Mouse (Mus musculus) ovary, postnatal 36 days (tissue): ENCODE measurements at regions not wholly inside any gene's neighbourhood (a gene's known extent, or its start where the extent isn't known, plus 50 kb on each side); places are given as distances from the start of the nearest gene placed in this dataset.

Experiments
- DNase-seq: peaks from one replicate; pipeline ENCODE4 v3.0.0; 2022; ENCODE audit warnings: low spot score, mixed read lengths

DNA sequence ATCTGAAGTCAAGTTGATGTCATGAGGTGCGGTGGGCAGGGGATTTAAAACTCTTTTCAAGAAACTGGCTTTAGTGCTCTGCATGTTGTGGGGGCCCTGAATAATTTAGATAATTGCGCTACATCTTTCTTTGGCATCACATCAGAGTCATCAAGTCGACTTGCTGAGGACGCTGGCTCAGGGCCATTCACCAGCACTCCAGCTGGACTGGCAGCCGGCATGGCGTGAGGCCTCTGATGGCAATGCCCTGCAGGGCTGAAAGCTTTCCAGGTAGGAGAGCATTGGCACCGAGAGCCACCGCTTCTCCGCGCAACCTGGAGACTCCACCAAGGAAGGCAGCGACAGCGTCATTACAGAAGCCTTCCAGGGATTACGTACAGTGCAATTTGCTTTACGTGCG, 207.8 kb upstream of the Klf4 start:
- DNase-seq = no peak

DNA sequence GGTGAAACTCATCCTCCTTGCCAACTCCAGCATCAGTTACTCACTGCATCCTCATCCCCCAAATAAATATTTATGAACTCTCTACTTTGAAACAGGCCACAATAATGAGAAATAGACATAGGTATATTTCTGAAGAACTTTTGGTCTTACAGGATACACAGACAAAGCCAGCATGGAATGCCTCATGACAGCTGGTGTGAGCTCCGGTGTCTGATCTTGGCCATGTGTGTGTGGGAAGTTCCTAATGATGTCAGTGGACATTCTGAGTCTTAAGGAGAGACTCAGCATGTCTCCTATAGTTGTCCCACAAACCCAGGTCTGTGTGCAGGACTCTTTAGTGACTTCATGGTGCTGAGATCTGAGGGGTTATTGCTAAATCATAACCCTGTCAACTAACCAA, 206.4 kb upstream of the Klf4 start:
- no peak for DNase-seq

DNA sequence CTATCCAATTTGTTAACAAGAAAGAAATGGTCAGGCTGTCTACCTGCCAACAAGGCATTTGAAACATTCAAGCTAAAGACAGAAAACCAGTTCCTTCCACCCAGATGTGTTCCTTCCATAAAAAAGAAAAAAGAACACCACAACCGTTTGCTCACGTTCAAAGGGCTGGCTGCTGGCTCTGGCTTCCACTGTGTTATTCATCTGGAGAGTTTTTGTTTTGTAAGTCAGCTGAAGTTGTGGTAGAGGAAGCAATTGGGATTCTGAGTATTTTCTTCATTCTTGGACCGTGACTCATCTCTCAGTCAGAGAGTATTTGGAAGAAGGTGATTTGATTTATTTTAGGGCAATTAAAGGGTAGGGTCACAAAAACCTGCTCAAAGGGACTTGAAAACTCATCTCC, 203.2 kb upstream of the Klf4 start:
- no peak for DNase-seq

DNA sequence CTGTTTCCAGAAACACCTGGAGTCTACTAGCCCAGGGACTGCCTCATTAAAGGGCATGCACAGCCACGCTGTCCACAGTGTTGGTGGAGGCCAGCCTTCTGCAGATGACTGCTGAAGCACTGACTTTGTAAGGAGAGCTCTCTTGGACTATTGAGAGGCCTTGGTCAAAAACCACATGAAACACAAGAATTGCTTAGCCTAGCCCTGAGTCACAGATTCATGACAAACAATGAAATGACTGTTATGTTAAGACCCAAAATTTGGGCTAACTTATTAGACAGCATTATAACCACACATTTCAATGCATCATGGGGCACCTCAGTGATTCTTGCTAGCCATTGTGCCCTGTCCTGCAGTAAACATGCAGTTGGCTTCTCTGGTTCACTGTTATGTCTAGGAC, 202.1 kb upstream of the Klf4 start:
- DNase-seq = no peak

DNA sequence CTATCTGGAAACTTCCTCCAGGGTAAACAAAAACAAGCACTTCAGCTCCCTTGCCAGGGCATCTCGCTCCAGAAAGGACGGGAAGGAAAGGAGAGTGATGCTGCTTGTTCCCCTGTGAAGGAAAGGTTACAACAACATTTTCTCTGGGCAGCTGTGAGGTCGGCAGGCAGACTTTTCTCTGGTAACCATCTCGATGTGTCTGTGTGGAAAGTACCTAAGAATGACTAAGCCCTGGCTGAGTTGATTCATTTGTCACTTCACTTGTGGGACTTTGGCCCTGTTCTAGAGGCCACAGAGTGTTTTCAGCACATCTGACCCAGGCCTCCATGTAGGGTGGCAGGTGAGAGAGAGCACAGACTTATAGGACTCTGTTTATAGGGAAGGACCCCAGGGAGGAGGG, 201.0 kb upstream of the Klf4 start:
- DNase-seq = no peak

DNA sequence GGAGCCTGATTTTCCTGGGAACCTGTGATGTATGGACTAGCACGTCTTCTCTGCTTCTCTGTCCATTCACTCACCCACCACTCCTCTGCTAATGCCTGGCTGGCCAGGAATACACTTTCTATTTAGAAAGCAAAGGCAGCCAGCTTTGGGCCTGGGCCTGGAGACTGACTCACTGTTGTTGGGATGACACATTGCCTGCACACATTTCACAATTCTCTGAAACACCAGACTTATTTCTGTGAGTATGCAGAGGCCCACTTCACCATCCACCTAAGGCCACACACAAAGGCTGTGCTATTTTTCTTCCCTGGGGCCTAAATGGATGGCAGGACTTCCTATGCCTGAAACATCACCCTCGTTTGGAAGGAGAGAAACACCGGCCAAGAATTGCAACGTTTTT, 199.7 kb upstream of the Klf4 start:
- DNase-seq = peak; percentile 27

DNA sequence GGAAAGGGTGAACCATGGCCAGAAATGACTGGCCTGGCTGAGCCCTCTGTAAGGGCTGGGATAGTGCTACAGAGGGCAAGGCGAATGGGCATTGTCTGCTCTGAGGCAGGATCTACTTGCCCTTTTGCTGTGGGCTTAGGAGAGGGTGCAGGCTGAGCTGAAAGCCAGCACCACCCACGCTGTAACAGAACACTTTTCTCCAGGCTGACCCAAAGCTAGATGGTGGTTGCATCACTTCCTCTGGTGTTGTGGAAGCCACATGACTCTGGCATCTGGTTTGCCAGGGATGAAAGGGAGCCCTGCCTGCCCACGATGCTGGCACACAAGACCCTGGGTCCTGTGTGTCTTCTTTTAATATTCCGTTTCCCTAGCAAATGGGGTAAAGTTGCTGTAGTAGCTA, 198.0 kb upstream of the Klf4 start:
- DNase-seq = no peak

DNA sequence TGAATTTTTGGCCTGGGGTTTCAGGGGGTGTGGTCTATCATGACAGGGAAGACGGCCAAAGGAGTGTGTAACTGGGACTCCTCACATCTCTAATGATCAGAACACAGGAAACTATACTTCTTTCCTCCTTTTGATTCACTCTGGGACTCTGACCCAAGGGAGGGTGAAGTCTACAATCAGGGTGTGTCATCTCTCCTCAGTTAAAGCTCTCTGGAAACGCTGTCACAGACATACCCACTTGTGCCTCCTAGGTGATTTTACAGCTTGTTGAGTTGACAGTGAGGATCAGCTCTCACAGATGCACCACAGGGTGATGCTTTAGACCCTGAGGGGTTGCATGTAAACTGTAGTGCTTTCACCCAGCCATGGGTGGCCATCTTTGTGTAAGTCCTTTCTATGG, 194.9 kb upstream of the Klf4 start:
- DNase-seq = no peak

DNA sequence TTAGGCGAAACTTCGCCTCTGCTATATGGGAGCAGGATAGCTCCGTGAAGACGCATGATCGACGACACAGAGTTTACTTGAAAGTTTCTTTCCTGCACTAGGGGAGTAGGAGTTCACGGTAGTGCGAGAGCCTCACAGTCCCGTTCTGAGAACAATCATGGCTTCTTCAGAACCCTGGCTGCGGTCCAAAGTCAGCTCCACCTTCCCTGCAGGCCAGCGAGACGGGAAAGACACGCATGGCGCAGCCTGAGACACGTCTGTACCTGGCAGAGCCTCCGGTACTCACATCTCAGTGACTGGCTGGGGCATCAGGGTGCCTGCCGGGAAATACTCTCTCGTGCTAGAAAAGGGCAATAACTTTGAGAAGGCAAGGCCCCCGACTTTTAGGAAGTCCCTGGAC, 193.8 kb upstream of the Klf4 start:
- no peak for DNase-seq

DNA sequence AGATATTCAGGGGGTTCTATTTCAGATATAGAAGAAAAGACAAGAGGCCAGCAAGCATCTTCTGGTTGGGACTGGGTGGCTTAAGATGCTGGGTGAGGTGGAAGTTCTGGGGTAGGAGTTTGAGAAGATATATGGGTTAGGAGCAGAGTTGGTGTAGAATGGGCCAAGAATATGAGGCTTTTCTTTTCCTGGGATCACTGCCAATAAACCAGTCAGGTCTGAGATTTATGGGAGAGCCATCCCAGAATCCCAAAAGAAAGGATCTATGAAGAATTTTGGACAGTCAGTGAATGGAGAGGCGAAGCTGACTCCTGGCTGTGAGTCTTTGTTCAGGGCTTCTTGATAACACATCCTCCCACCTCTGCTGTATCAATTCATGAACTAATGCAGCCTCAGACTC, 192.0 kb upstream of the Klf4 start:
- no peak for DNase-seq

DNA sequence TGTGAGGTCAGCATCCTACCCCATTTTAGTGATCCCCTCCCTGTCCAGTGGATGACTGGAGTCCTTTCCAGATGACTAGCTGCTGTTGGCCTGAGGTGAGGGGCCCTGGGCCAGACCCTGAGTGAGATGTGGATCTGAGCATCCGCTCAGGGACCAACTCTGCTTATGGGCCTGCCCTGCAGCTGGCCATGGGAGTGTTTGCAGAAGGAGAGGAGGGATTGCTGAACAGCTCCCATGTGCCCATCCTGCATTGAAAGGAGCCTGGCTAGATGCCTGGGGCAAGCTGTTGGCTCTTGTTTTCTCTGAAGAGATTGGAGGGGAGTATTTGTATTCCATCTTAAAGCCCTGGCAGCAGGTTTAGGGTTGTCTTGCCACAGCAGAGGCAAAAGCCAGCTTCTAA, 190.9 kb upstream of the Klf4 start:
- peak; percentile 15 for DNase-seq

DNA sequence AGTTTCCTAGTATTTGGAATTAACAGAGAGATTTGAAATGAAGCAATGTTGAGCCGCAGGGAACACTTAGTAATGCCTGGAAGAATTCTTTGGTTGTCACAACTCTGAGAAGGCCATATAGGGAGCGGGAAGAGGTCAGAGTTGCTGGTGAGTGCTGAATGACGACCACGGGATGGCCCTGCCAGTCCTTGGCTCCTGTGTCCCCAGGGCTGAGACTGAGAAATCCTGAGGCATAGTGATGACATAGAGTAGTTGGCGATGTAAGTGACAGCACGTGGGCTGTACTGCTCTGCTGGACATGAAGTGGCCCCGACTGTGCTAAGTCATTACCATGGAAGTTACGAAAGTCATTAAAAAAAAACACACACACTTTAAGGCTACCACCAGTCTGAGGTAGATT, 190.1 kb upstream of the Klf4 start:
- no peak for DNase-seq

DNA sequence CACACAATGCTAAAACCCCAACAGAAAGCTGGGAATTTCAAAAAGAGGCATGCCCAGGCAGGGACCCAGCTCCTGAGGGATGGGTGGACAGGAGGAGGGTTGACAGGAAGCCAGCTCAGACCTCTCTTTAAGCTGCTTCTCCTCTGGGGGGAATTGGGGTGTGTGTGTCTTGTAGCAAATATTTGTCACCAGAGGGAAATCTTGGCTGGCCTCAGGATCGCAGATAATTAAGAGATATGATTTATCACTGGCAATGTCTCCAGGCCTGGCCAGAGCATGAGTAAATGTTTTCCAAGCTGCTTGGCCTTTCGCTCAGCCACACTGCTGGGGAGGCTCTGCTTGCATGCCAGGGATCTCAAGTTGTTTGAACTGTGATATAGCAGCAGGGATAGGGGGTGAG, 189.6 kb upstream of the Klf4 start:
- peak; percentile 15 for DNase-seq

DNA sequence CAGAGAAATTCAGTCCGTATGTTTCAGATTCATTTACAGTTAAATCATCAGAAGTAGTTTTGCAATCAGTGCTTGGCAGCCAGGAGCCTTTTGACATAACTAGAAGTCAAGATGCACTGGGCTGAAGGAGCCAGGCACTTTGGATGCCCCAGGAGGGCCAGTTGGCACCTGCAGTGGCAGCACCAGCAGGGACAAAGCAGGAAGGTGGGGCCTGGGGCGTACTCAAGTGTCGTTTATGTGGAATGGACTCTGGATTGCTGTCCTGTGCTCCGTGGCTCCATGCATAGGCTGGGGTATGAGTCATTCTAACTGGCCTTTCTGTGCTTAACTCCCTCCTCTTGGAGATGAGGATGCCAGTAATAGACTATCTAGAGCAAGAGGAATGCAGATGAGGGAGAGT, 186.2 kb upstream of the Klf4 start:
- DNase-seq = no peak

DNA sequence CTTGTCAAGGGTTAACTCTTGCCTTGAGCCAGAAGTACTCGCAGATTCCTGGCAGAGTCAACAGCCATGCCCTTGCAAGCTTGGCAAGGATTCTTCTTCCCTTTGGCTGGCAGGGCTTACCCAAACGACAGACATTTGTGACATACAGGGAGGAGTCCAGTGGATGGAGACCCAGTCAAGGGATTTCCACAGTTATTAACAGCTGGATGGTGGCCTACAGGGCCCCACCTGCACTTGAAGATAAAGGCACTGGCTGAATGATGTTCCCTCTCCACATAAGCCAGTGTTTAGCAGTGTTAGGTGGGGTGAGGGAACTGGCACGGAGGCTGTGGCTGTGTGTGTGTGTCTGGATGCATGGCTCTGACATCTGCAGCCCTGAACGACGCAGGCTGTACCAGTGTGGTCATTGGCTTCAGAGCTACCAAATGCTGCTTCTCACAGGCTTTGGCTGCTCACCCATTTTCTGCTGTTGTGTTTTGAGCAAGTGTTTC, 183.9 kb upstream of the Klf4 start:
- DNase-seq = peak; percentile 13

DNA sequence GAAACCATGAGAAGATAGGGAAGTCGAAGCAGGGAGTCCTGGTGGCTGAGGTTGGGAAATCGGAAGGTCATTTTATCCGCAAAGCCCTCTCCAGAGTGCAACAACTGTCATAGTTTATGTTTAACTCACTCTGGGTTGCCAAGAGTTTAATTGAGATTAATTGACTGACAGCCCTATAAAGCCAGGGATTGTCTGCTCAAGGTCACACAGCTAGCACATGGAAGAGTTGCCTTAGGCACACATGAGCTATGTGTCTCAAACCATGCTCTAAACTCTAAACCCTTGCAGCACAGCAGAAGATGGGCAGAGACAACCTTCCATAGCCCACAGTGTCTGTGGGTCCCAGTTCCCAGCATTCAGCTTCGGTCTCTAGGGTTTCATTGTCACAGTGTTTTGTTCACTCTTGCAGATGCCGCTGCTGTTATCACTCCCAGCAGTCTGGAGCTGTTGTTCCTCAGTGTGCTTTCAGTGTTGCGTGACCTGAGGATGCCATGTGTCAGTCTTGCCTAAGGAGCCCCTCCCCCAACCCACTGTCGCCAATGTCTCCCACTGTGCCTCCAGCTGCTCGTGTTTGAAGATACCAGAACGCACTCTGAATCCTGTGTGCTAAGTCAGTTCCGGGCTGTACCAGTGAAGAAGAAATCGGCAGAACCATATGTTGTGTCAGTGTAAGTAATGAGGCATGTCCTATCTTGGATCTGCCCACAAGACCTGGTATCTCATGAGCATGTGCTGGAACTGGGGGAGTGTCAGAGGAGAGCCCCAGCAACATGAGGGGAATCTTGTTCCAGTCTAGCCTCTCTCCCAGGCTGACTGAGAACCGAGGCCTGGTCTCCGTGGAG, 179.5 kb upstream of the Klf4 start:
- DNase-seq = no peak

DNA sequence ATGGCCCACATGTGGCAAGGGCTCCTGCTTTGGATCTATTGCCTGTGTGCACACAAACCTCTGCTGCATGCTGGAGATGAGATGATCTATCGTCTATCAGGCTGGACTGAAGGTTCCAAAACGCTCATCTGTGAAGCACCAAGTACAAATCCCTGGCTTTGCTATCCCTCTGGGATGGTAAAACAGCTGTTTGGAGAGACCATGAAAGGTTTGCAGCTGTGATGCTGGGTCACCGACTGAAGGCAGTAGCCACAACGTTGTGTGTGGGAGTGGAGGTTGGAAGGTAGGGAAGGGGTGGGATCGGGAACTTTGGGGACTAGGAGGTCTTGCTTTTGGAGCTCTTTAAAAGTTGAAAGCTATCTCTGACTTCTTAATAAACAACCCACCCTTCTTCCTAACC, 178.2 kb upstream of the Klf4 start:
- no peak for DNase-seq

DNA sequence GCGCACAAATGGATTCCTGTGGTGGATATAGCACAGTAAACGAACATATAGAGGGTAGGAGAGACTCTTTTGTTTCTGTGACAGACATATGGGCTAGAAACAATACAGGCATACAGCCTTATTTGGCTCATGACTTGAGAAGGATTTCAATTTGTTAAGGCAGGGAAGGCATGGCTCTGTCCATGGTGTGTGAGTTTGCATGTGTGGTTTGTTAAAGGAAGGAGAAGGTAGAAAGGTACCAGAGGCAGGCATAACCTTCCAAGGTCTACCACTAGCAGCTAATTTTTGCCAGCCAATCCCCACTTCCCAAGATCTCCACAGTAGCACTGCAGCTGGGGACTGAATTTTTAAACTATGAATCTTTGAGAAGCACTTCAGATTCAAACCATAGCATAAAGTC, 176.5 kb upstream of the Klf4 start:
- no peak for DNase-seq

DNA sequence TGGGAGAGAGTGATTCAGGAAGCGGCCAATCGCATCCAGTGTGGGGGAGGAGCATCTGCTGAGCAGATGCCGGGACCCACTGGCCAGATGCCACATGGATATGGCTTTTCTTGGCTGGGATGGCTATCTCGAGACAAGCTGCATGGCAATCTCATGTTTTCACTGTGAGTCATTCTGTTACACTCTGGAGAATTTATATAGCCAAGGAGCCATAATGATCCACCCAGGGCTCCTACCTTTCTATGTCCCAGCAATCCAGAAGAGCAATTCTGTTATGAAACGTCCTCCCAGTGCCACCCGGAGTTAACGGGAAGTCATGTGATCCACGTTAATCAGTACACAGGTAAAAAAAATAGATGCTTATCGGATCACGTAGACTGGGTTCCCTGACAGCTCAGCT, 175.7 kb upstream of the Klf4 start:
- DNase-seq = no peak

DNA sequence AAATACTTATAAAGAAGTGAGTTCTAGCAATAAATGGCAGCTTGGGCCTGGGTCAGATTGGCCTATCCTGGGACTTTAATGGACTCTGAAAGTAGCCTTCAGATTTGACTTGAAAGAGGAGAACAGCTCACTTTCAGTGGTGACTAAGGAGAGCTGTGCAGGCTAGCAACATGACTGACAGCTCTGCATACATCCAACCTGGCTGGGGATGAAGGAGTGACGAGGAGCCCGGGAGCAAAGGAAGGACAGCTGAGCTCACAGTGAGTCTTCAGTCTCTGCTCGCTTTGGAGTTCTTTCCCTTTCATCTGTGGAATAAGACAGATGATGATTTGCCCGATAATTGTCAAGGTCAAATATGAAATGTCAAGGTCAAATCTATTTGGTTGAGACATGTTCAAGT, 172.7 kb upstream of the Klf4 start:
- no peak for DNase-seq

DNA sequence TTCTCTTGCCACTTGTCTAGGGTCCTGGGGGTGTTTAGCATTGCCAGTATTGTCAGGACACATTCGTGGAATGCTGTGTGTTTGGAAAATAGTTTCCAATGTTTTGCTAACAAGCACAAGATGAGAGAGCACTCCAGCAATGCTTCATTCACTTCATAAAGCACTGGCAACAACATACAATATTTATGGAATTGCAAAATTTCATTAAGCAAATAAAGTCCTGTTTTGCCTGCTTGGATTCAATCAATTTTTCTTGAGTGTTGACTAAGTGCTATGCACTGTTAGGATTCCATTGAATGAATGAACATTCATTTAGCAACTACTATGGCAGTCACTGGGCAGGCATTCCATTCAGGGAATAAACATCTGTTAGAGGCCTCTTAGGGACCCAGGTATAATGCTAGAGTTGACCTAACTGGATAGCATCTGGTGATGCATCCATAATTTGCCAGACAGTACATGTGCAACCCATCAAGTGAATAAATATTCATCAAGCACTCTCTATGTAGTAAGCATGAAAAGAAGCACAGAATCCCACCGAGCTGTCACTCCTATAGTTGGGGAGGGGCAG, 171.2 kb upstream of the Klf4 start:
- no peak for DNase-seq

DNA sequence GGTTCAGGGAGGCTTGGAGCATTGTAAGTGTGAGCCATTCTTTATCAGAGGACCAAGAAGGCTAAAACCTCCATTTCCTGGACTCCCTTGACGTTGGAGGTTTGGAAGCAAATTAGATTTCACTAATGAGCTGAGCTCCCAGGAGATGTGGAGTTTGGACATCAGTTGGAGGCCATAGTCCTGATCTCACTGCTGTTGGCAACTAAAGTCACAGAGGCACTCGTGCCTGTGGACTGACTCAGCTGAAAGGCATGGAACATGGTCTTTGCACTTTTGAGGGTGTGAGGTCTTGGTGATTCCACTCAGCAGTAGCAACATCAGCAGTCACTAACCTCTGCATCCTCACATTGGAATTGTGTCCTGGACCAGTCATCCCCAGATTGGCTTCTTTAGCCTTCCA, 169.1 kb upstream of the Klf4 start:
- DNase-seq = no peak

DNA sequence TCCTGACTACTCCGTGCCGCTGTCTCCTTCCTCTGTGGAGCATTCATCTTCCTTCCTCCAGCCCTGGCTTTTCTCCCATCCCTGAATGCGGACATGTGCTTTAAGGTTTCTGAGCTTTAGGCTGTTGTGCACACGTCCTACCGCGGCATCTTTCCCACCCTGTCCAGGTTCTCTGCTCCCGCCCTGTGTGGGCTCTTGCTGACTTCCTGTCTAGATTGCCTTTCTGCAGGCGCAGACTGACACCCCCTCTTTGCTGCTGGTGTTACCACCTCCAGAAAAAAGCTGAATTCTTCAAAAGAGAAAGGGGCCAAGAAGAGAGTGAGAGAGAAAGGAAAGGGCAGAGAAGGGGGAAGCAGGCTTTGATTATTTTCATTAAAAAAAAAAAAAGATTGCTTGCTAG, 167.7 kb upstream of the Klf4 start:
- no peak for DNase-seq

DNA sequence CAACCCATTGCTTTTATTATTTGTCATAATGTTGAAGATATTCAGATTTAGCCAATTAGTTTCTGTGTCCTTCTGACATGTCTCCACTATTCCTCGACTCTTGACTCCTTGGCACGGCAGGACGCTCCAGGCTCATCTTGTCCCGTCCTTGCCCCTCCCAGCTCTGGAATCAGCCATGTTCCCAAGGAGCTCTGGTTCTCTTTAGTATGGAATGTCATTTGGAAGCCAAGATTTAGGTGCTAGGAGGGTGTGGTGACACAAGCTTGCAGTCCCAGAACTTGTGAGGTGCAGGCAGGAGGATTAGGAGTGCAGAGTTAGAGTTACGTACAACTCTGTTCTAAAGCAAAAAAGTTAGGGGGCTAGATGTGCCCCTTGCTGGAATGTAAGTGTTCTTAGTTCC, 166.9 kb upstream of the Klf4 start:
- no peak for DNase-seq
